Mouse (Mus musculus) liver, adult 2 months (tissue): ENCODE measurements around the gene Ephb2. TPM values are rescaled to one million over a fixed set of nuclear protein-coding genes. Genes with fewer than 3 reads are reported as not detected.

Source experiments
- DNase-seq: peaks from one replicate; pipeline ENCODE4 v3.0.0-alpha.2; 2011; ENCODE audit warnings: low read depth, low spot score; ENCODE audit errors: extremely low read depth
- H3K27ac ChIP-seq: fragments of 200-500 bp; replicated peaks from 2 replicates; pipeline ENCODE4 v1.5.1; 2012; ENCODE audit warnings: low read depth, mild to moderate bottlenecking, control low read depth, inconsistent platforms, low read length; ENCODE audit not compliant: insufficient read depth
- H3K27me3 ChIP-seq: fragments of 200-500 bp; 2 replicates; pipeline ENCODE4 v1.6.1; 2012; ENCODE audit warnings: mild to moderate bottlenecking, moderate library complexity, low read length, inconsistent platforms; ENCODE audit not compliant: control insufficient read depth, insufficient read depth
- H3K36me3 ChIP-seq: fragments of 200-500 bp; 2 replicates; pipeline ENCODE4 v1.6.1; 2012; ENCODE audit warnings: low read length, inconsistent platforms; ENCODE audit not compliant: control insufficient read depth, insufficient read depth
- H3K4me1 ChIP-seq: fragments of 200-500 bp; 2 replicates; pipeline ENCODE4 v1.6.1; 2011; ENCODE audit warnings: low read length; ENCODE audit not compliant: control insufficient read depth, insufficient read depth
- H3K4me3 ChIP-seq: fragments of 200-500 bp; 2 replicates; pipeline ENCODE4 v1.5.1; 2011; ENCODE audit warnings: low read depth, mild to moderate bottlenecking, control low read depth, low read length, moderate library complexity; ENCODE audit not compliant: insufficient read depth
- H3K79me2 ChIP-seq: fragments of 200-500 bp; 2 replicates; pipeline ENCODE4 v1.6.1; 2012; ENCODE audit warnings: inconsistent platforms, mild to moderate bottlenecking, low read length, moderate library complexity; ENCODE audit not compliant: control insufficient read depth, insufficient read depth
- H3K9ac ChIP-seq: fragments of 200-500 bp; 2 replicates; pipeline ENCODE4 v1.6.1; 2012; ENCODE audit warnings: low read depth, mild to moderate bottlenecking, control low read depth, inconsistent platforms, low read length
- CTCF ChIP-seq: fragments of 200-500 bp; IDR thresholded peaks from 2 replicates; pipeline ENCODE4 v1.5.1; 2011; ENCODE audit warnings: low read depth, low read length, control low read depth
- POLR2A ChIP-seq: fragments of 200-500 bp; IDR thresholded peaks from 2 replicates; pipeline ENCODE4 v1.6.1; 2011; ENCODE audit warnings: low read length, control low read depth; ENCODE audit not compliant: insufficient read depth; ENCODE audit errors: extremely low read depth
- WGBS: fragments of 180-500 bp; shearing (Covaris S2); methylation state at CpG from one replicate; pipeline ENCODE4 v1.1.7; 2018; 5-methylcytosine and 5-hydroxymethylcytosine counted together
- polyA plus RNA-seq: library from polyadenylated mRNA; depleted of rRNA; stranded (reverse); fragments of >200 nt; gene quantifications from 2 replicates; pipeline ENCODE4 v1.2.3, GENCODE M21; 2012
- total RNA-seq: library from RNA; depleted of rRNA; stranded (reverse); fragments of >200 nt; gene quantifications from 2 replicates; pipeline ENCODE4 v1.2.3, GENCODE M21; 2014

Ephb2 gene
- total and polyA plus RNA-seq, 2 experiments = 0.18 to 0.37 TPM

- no peak for DNase-seq
- H3K27ac ChIP-seq = no peak overlapping the region
- H3K4me1 ChIP-seq = no peaks in the 10 kb centered on the region
- H3K27me3 ChIP-seq = no peaks in the 10 kb centered on the region
- TF ChIP-seq CTCF = no peak
- no peak for TF ChIP-seq POLR2A
- no peak overlapping the region for H3K9ac ChIP-seq
- no peaks in the 10 kb centered on the region for H3K36me3 ChIP-seq
- no peaks in the 10 kb centered on the region for H3K79me2 ChIP-seq
- WGBS = 35% methylated on average over 12 of the region's 12 CpGs
- H3K4me3 ChIP-seq = no peak overlapping the region
Observed at GRCm38 (mm10) chr4:136802446-136802845, 33.3 kb downstream of the Ephb2 start.

- no peaks in the 10 kb centered on the region for H3K79me2 ChIP-seq
- no peaks in the 10 kb centered on the region for H3K4me1 ChIP-seq
- 85% methylated on average over 5 of the region's 5 CpGs for WGBS
- H3K9ac ChIP-seq = no peak overlapping the region
- DNase-seq = no peak
- no peaks in the 10 kb centered on the region for H3K27me3 ChIP-seq
- no peaks in the 10 kb centered on the region for H3K36me3 ChIP-seq
- H3K27ac ChIP-seq = no peak overlapping the region
- TF ChIP-seq CTCF (no peak), POLR2A (no peak)
- no peak overlapping the region for H3K4me3 ChIP-seq
Observed at GRCm38 (mm10) chr4:136801944-136802343, 33.8 kb downstream of the Ephb2 start.

GRCm38 (mm10) chr4:136801463-136801862, 34.3 kb downstream of the Ephb2 start:
- Histone ChIP-seq H3K9ac (no peak overlapping the region), H3K4me1 (no peaks in the 10 kb centered on the region), H3K36me3 (no peaks in the 10 kb centered on the region), H3K79me2 (no peaks in the 10 kb centered on the region), H3K4me3 (no peak overlapping the region), H3K27me3 (no peaks in the 10 kb centered on the region; the same call in 1 of the 2 replicates), H3K27ac (no peak overlapping the region)
- 89% methylated on average over 8 of the region's 8 CpGs for WGBS
- no peak for DNase-seq
- TF ChIP-seq POLR2A = no peak
- TF ChIP-seq CTCF = no peak

- DNase-seq = no peak
- Histone ChIP-seq H3K4me1 (no peaks in the 10 kb centered on the region), H3K27me3 (no peaks in the 10 kb centered on the region; the same call in 1 of the 2 replicates), H3K27ac (no peak overlapping the region), H3K36me3 (no peaks in the 10 kb centered on the region), H3K79me2 (no peaks in the 10 kb centered on the region), H3K9ac (no peak overlapping the region), H3K4me3 (no peak overlapping the region)
- TF ChIP-seq POLR2A (no peak), CTCF (no peak)
- WGBS = 64% methylated on average over 14 of the region's 14 CpGs
Observed at GRCm38 (mm10) chr4:136800366-136800765, 35.4 kb downstream of the Ephb2 start.

GRCm38 (mm10) chr4:136797677-136798569, 37.9 kb downstream of the Ephb2 start:
- Histone ChIP-seq H3K9ac (no peak overlapping the region), H3K4me1 (no peaks in the 10 kb centered on the region), H3K27me3 (no peaks in the 10 kb centered on the region; the same call in 1 of the 2 replicates), H3K27ac (no peak overlapping the region), H3K4me3 (no peak overlapping the region), H3K79me2 (no peaks in the 10 kb centered on the region), H3K36me3 (no peaks in the 10 kb centered on the region)
- TF ChIP-seq CTCF (no peak), POLR2A (no peak)
- WGBS = 74% methylated on average over 23 of the region's 23 CpGs
- no peak for DNase-seq

- H3K79me2 ChIP-seq = no peaks in the 10 kb centered on the region
- 87% methylated on average over 11 of the region's 11 CpGs for whole genome bisulfite sequencing
- H3K4me3 ChIP-seq = no peak overlapping the region
- H3K36me3 ChIP-seq = no peaks in the 10 kb centered on the region
- DNase-seq = no peak
- H3K4me1 ChIP-seq = no peaks in the 10 kb centered on the region
- TF ChIP-seq POLR2A = no peak
- no peak for TF ChIP-seq CTCF
- no peak overlapping the region for H3K9ac ChIP-seq
- no peak overlapping the region for H3K27ac ChIP-seq
- no peaks in the 10 kb centered on the region; the same call in 1 of the 2 replicates for H3K27me3 ChIP-seq
Observed at GRCm38 (mm10) chr4:136793320-136793719, 42.5 kb downstream of the Ephb2 start.
